Mouse (Mus musculus): ENCODE results near the gene Rnf208. TPM values are rescaled to one million over a fixed set of nuclear protein-coding genes. Genes with fewer than 3 reads are reported as not detected.
A peak's percentile ranks its signal among the peaks of the same experiment; 100 is the strongest.

Gene Rnf208
- total RNA-seq, 1 experiment, result 4.8 TPM

GRCm38 (mm10) chr2:25244144-25244543 is 2.1 kb downstream of the Rnf208 start:
- TF ChIP-seq MAFK (IDR thresholded peaks at IDR 0.05; ENCODE audit: insufficient read depth, low read depth, low read length) (no peak), ZNF384 (IDR thresholded peaks at IDR 0.05; ENCODE audit: low read depth, low read length) (no peak), HCFC1 (IDR thresholded peaks at IDR 0.05; ENCODE audit: borderline replicate concordance, insufficient read depth, low read length) (no peak), ZC3H11A (IDR thresholded peaks at IDR 0.05; ENCODE audit: borderline replicate concordance, low read depth, low read length) (no peak), CHD2 (IDR thresholded peaks at IDR 0.05; ENCODE audit: low read depth, low read length) (no peak)
- H3K4me3 ChIP-seq (ENCODE audit: insufficient read depth in 1 of 2, low read depth in 1 of 2, low read length in 2 of 2, poor library complexity in 1 of 2, severe bottlenecking in 1 of 2), result no peak overlapping the region
- in situ Hi-C loops (cut with MboI; ENCODE audit: low sequenced_read_pairs in 2 of 2, unreplicated experiment in 2 of 2), result no loop called here
- peaks cover 8 to 21% of the 10 kb centered on the region in 2 experiments; a peak in 3 of 4 replicates for H3K4me1 ChIP-seq (ENCODE audit: control insufficient read depth in 2 of 2, insufficient read depth in 2 of 2, low read length in 2 of 2, poor library complexity in 1 of 2)
- H3K9me3 ChIP-seq (ENCODE audit: control insufficient read depth, insufficient read depth, low read depth, low read length), result no peaks in the 10 kb centered on the region
- H3K9ac ChIP-seq (ENCODE audit: insufficient read depth, low read depth, low read length, poor library complexity, severe bottlenecking), result no peak overlapping the region
- H3K36me3 ChIP-seq (ENCODE audit: control insufficient read depth, insufficient read depth, low read length, poor library complexity, severe bottlenecking), result peaks cover 25% of the 10 kb centered on the region
- DNase-seq (ENCODE audit: low read depth, low spot score), result no peak
- no peak overlapping the region for H3K27ac ChIP-seq (ENCODE audit: insufficient read depth, low read depth, low read length, poor library complexity, severe bottlenecking)

DNA sequence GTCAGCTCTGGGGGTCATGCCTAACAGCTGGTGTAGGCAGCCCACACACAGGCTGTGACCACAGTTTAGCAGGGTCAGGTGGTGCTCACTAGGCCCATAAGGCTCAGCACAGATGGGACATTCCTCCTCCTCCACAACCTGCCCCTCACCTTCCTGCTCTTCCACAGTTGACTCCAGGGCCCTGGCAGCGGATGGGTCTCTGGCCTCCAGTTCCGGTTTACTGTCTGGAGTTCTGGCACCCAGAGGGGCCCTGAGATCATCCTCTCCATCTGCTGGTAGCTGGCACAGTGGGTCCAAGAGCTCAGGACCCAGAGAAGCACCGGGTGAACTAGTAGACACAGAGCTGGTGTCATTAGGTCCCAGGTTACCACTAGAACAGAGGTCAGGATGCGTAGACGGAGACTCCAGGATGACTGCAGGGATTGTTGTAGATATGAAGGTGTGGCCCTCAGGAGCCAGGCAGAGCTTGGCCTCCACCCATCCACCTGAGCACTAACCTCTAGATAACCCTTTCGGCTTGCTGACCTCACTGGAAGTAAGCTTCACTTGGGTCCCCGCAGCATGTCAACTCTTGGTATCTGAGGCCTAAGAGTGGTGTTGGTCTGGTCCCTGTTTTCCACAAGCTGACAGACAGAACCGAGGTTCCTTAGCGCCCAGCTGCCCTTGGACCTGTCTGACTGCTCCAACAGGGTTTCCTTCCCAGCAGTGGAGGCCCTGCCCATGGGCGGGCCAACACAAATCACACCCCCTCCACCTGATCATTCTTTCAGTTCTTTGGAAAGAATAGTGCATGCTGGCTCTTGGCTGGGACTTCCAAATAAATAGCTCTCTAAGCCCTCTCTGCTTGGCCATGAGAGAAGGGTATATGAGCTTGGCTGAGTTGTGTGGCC is 4.4 kb downstream of the Rnf208 start, which contains the start of gene AL732309.1:
Gene AL732309.1 (minus strand): TSS at position 681 of the 890 bp plus-strand sequence.
- no peak within 1 kb of the TSS for H3K27ac ChIP-seq (ENCODE audit: insufficient read depth, low read depth, low read length, poor library complexity, severe bottlenecking)
- H3K9ac ChIP-seq (ENCODE audit: insufficient read depth, low read depth, low read length, poor library complexity, severe bottlenecking), result no peak within 1 kb of the TSS
- peaks cover 2 to 13% of the 10 kb centered on the region in 2 experiments; a peak in 3 of 4 replicates for H3K4me1 ChIP-seq (ENCODE audit: control insufficient read depth in 2 of 2, insufficient read depth in 2 of 2, low read length in 2 of 2, poor library complexity in 1 of 2)
- no peak for TF ChIP-seq ZC3H11A (IDR thresholded peaks at IDR 0.05; ENCODE audit: borderline replicate concordance, low read depth, low read length)
- TF ChIP-seq HCFC1 (IDR thresholded peaks at IDR 0.05; ENCODE audit: borderline replicate concordance, insufficient read depth, low read length), result no peak
- no peak for TF ChIP-seq CHD2 (IDR thresholded peaks at IDR 0.05; ENCODE audit: low read depth, low read length)
- no peak for TF ChIP-seq ZNF384 (IDR thresholded peaks at IDR 0.05; ENCODE audit: low read depth, low read length)
- no peak for TF ChIP-seq MAFK (IDR thresholded peaks at IDR 0.05; ENCODE audit: insufficient read depth, low read depth, low read length)
- H3K4me3 ChIP-seq (ENCODE audit: insufficient read depth in 1 of 2, low read depth in 1 of 2, low read length in 2 of 2, poor library complexity in 1 of 2, severe bottlenecking in 1 of 2), result no peak within 1 kb of the TSS
- in situ Hi-C loops (cut with MboI; ENCODE audit: low sequenced_read_pairs in 2 of 2, unreplicated experiment in 2 of 2), result no loop called here
- peaks cover 43% of the 10 kb centered on the region for H3K36me3 ChIP-seq (ENCODE audit: control insufficient read depth, insufficient read depth, low read length, poor library complexity, severe bottlenecking)
- H3K9me3 ChIP-seq (ENCODE audit: control insufficient read depth, insufficient read depth, low read depth, low read length), result no peaks in the 10 kb centered on the region
- DNase-seq (ENCODE audit: low read depth, low spot score), result no peak

DNA sequence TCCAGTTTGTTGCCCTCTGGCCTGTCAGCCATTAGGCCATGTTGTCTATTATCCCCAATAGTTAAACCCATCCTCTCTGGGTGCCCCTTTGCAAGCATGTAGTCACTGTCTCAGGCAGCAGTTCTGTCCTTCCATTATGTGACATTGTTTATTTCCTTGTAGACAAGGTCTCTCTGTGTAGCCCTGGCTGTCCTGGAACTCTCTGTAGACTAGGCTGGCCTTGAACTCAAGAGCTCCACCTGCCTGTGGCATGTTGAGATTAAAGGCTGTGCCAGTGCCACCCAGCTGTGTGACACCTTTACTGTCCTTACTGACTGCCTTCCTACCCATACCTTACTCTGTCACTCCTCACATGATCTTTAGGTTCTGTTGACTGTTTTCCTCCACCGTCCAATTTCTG is 10.3 kb downstream of the Rnf208 start:
- no peaks in the 10 kb centered on the region for H3K9me3 ChIP-seq (ENCODE audit: control insufficient read depth, insufficient read depth, low read depth, low read length)
- in situ Hi-C loops (cut with MboI; ENCODE audit: low sequenced_read_pairs in 2 of 2, unreplicated experiment in 2 of 2), result no loop called here
- no peak for TF ChIP-seq ZC3H11A (IDR thresholded peaks at IDR 0.05; ENCODE audit: borderline replicate concordance, low read depth, low read length)
- DNase-seq (ENCODE audit: low read depth, low spot score), result no peak
- H3K36me3 ChIP-seq (ENCODE audit: control insufficient read depth, insufficient read depth, low read length, poor library complexity, severe bottlenecking), result peaks cover 47% of the 10 kb centered on the region
- no peak overlapping the region for H3K4me3 ChIP-seq (ENCODE audit: insufficient read depth in 1 of 2, low read depth in 1 of 2, low read length in 2 of 2, poor library complexity in 1 of 2, severe bottlenecking in 1 of 2)
- no peak overlapping the region for H3K9ac ChIP-seq (ENCODE audit: insufficient read depth, low read depth, low read length, poor library complexity, severe bottlenecking)
- peaks cover 0 to 2% of the 10 kb centered on the region in 2 experiments; a peak in 2 of 4 replicates for H3K4me1 ChIP-seq (ENCODE audit: control insufficient read depth in 2 of 2, insufficient read depth in 2 of 2, low read length in 2 of 2, poor library complexity in 1 of 2)
- H3K27ac ChIP-seq (ENCODE audit: insufficient read depth, low read depth, low read length, poor library complexity, severe bottlenecking), result no peak overlapping the region

DNA sequence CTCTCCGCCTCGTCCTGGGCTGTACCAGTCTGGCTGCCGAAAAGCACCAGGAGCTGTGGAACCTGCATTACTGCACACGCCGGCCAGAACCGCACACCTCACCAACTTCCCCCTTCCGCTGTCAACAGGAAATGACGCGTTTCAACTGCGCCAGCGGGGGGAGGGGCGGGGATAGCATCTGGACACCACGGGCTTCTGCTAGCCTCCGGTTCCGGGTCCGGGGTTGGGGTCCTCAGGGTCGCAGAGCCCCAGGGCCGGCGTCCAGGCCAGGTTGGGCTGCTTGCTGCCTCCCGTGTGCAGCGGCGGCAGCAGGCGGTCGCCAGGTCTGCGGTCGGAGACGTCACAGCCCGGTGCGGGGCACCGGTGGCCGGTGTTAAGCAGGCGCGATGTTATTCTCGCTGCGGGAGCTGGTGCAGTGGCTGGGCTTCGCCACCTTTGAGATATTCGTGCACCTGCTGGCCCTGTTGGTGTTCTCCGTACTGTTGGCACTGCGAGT is 13.3 kb downstream of the Rnf208 start, which contains the start of gene Tmem203:
Gene Tmem203 (plus strand): TSS at position 156 of the 496 bp plus-strand sequence.
- peak; percentile 88 for DNase-seq (ENCODE audit: low read depth, low spot score)
- Histone ChIP-seq H3K36me3 (ENCODE audit: control insufficient read depth, insufficient read depth, low read length, poor library complexity, severe bottlenecking) (peaks cover 20% of the 10 kb centered on the region), H3K4me1 (ENCODE audit: control insufficient read depth in 2 of 2, insufficient read depth in 2 of 2, low read length in 2 of 2, poor library complexity in 1 of 2) (peaks cover 0 to 2% of the 10 kb centered on the region in 2 experiments; a peak in 1 of 4 replicates), H3K27ac (ENCODE audit: insufficient read depth, low read depth, low read length, poor library complexity, severe bottlenecking) (peak within 1 kb of the TSS; percentile 32), H3K4me3 (ENCODE audit: insufficient read depth in 1 of 2, low read depth in 1 of 2, low read length in 2 of 2, poor library complexity in 1 of 2, severe bottlenecking in 1 of 2) (peak within 1 kb of the TSS; percentile 83 to 89), H3K9me3 (ENCODE audit: control insufficient read depth, insufficient read depth, low read depth, low read length) (no peaks in the 10 kb centered on the region), H3K9ac (ENCODE audit: insufficient read depth, low read depth, low read length, poor library complexity, severe bottlenecking) (peak within 1 kb of the TSS; percentile 87)
- no peak for TF ChIP-seq MAFK (IDR thresholded peaks at IDR 0.05; ENCODE audit: insufficient read depth, low read depth, low read length)
- no peak; the same call in 1 of the 2 replicates for TF ChIP-seq ZNF384 (IDR thresholded peaks at IDR 0.05; ENCODE audit: low read depth, low read length)
- peak; percentile 52; the same call in 1 of the 2 replicates for TF ChIP-seq CHD2 (IDR thresholded peaks at IDR 0.05; ENCODE audit: low read depth, low read length)
- TF ChIP-seq ZC3H11A (IDR thresholded peaks at IDR 0.05; ENCODE audit: borderline replicate concordance, low read depth, low read length), result peak; percentile 10; the same call in 1 of the 2 replicates
- peak; percentile 85 for TF ChIP-seq HCFC1 (IDR thresholded peaks at IDR 0.05; ENCODE audit: borderline replicate concordance, insufficient read depth, low read length)
- in situ Hi-C loops (cut with MboI; ENCODE audit: low sequenced_read_pairs in 2 of 2, unreplicated experiment in 2 of 2), result no loop called here

Data from ES-E14 (cell line).